Mouse (Mus musculus) hindbrain, embryonic 11.5 days (tissue): ENCODE results near the gene Nfix. TPM values are rescaled to one million over a fixed set of nuclear protein-coding genes. Genes with fewer than 3 reads are reported as not detected.

Experiments used
- ATAC-seq: fragments of 200-750 bp; cut with Nextera tagmentation; 2 replicates; pipeline ENCODE4 v1.8.0; 2017; ENCODE audit warnings: mild to moderate bottlenecking, moderate TSS enrichment, moderate library complexity; ENCODE audit not compliant: low FRiP score
- DNase-seq: peaks from one replicate; pipeline ENCODE4 v3.0.0-alpha.2; 2015; ENCODE audit warnings: low spot score
- H3K27ac ChIP-seq: fragments of 300-500 bp; sonication (generic); 2 replicates; pipeline ENCODE4 v1.5.1; 2014; ENCODE audit warnings: mild to moderate bottlenecking, low read depth, low read length
- H3K27me3 ChIP-seq: fragments of 300-500 bp; sonication (generic); 2 replicates; pipeline ENCODE4 v1.6.1; 2014; ENCODE audit warnings: mild to moderate bottlenecking, low read length, moderate library complexity, mixed read lengths; ENCODE audit not compliant: control insufficient read depth, insufficient read depth
- H3K36me3 ChIP-seq: fragments of 300-500 bp; sonication (generic); 2 replicates; pipeline ENCODE4 v1.6.1; 2014; ENCODE audit warnings: mild to moderate bottlenecking, low read length, moderate library complexity, mixed read lengths; ENCODE audit not compliant: control insufficient read depth, insufficient read depth
- H3K4me1 ChIP-seq: fragments of 300-500 bp; sonication (generic); replicated peaks from 2 replicates; pipeline ENCODE4 v1.6.1; 2014; ENCODE audit warnings: low read length, mixed read lengths; ENCODE audit not compliant: control insufficient read depth, insufficient read depth
- H3K4me2 ChIP-seq: fragments of 300-500 bp; sonication (generic); replicated peaks from 2 replicates; pipeline ENCODE4 v1.6.1; 2014; ENCODE audit warnings: mild to moderate bottlenecking, low read depth, low read length
- H3K4me3 ChIP-seq: fragments of 300-500 bp; sonication (generic); 2 replicates; pipeline ENCODE4 v1.5.1; 2014; ENCODE audit warnings: low read depth, low read length
- H3K9ac ChIP-seq: fragments of 300-500 bp; sonication (generic); 2 replicates; pipeline ENCODE4 v1.6.1; 2014; ENCODE audit warnings: low read depth, low read length
- H3K9me3 ChIP-seq: fragments of 300-500 bp; sonication (generic); 2 replicates; pipeline ENCODE4 v1.6.1; 2016; ENCODE audit warnings: low read length; ENCODE audit not compliant: control insufficient read depth
- WGBS: fragments of 180-500 bp; shearing (Covaris S2); extraction: QIAGEN DNeasy Blood & Tissue Kit; methylation state at CpG from one replicate; pipeline ENCODE4 v1.1.7; 2014; 5-methylcytosine and 5-hydroxymethylcytosine counted together
- polyA plus RNA-seq: library from polyadenylated mRNA; unstranded; fragments of >200 nt; fragmentation: Nextera tagmentation; extraction: Ambion mirVana; gene quantifications from 2 replicates; pipeline ENCODE4 v1.2.1, GENCODE M21; 2014

Gene Nfix
- 2.4 and 3.0 TPM in 2 replicates for polyA plus RNA-seq

DNA sequence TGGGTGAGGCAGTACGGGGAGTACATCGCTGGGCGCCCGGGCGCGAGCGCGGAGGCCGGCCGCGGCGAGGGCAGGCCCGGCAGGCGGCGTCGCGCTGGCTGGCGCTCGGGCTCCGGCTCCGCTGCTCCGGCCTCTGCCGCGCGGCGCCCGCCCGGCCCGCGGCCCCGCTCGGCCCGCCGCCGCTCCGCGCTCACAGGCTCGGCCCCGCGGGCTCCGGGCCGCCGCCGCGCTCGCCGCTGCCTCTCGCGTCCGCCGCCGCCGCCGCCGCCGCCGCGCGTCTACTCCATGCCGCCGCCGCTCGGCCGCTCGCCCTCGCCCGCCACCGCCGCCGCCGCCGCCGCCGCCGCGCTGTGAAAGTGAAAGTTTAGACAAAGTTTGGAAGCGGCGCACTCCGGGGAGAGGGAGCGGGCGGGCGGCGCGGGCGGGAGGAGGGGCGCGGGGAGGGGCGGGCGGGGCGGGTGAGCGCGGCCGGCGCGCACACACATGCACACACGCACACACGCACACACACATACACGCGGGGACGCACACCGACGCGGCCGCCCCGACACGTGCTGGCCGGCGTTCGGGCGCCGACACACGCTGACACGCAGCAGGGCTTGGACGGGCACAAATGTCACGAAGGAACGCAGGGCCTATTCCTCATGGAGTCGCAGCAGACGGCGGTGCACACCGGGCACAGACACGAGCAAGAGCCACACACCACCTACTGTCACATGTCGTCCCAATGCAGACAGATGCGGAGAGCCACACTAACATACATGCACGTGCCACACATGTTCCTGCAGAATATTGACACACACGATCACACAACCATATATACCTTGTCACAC is at the start of gene Nfix:
Nfix (minus strand) TSS at position 346 of the 833 bp plus-strand sequence.
- H3K4me2 ChIP-seq: peak within 1 kb of the TSS; percentile 77
- peak within 1 kb of the TSS; percentile 78 for H3K9ac ChIP-seq
- WGBS: 1% methylated on average over 32 of the region's 125 CpGs
- H3K36me3 ChIP-seq: no peaks in the 10 kb centered on the region
- H3K4me1 ChIP-seq: peaks cover 8% of the 10 kb centered on the region
- peak; percentile 25; the same call in 1 of the 2 replicates for ATAC-seq
- H3K9me3 ChIP-seq: no peaks in the 10 kb centered on the region
- H3K27ac ChIP-seq: no peak within 1 kb of the TSS
- peaks cover 92% of the 10 kb centered on the region for H3K27me3 ChIP-seq
- H3K4me3 ChIP-seq: peak within 1 kb of the TSS; percentile 47
- DNase-seq: peak; percentile 64

GRCm38 (mm10) chr8:84847684-84848435 is 47.7 kb upstream of the Nfix start:
- WGBS: 46% methylated on average over 6 of the region's 6 CpGs
- no peaks in the 10 kb centered on the region for H3K27me3 ChIP-seq
- peak overlapping the region; percentile 65 for H3K4me2 ChIP-seq
- H3K4me1 ChIP-seq: peaks cover 7% of the 10 kb centered on the region; the same call in 1 of the 2 replicates
- peak overlapping the region; percentile 76; the same call in 1 of the 2 replicates for H3K27ac ChIP-seq
- 0 out of 2 replicates have a peak overlapping the region, but pooled peaks have one; percentile 17 for H3K9ac ChIP-seq
- no peak for ATAC-seq
- no peak for DNase-seq
- H3K9me3 ChIP-seq: no peaks in the 10 kb centered on the region
- H3K36me3 ChIP-seq: peaks cover 18% of the 10 kb centered on the region
- peak overlapping the region; percentile 96 for H3K4me3 ChIP-seq

GRCm38 (mm10) chr8:84846722-84847572 is 46.8 kb upstream of the Nfix start, which contains the start of gene Calr:
Gene Calr (minus strand): TSS chr8:84846934.
- Histone ChIP-seq H3K27ac (peak within 1 kb of the TSS; percentile 80), H3K4me1 (peaks cover 7% of the 10 kb centered on the region; the same call in 1 of the 2 replicates), H3K9ac (peak within 1 kb of the TSS; percentile 99), H3K36me3 (peaks cover 27% of the 10 kb centered on the region), H3K4me2 (peak within 1 kb of the TSS; percentile 74), H3K9me3 (no peaks in the 10 kb centered on the region), H3K4me3 (peak within 1 kb of the TSS; percentile 96), H3K27me3 (no peaks in the 10 kb centered on the region)
- DNase-seq: peak; percentile 99
- ATAC-seq: peak; percentile 99
- under 1% methylated on average over 54 of the region's 55 CpGs for WGBS

- peaks cover 7% of the 10 kb centered on the region; the same call in 1 of the 2 replicates for H3K4me1 ChIP-seq
- H3K4me3 ChIP-seq: peak overlapping the region; percentile 96
- peaks cover 28% of the 10 kb centered on the region for H3K36me3 ChIP-seq
- peak overlapping the region; percentile 74 for H3K4me2 ChIP-seq
- ATAC-seq (peak; percentile 46), DNase-seq (peak; percentile 66)
- WGBS: under 1% methylated on average over 30 of the region's 30 CpGs
- H3K27me3 ChIP-seq: no peaks in the 10 kb centered on the region
- no peaks in the 10 kb centered on the region for H3K9me3 ChIP-seq
- peak overlapping the region; percentile 99 for H3K9ac ChIP-seq
- H3K27ac ChIP-seq: peak overlapping the region; percentile 80
Observed at GRCm38 (mm10) chr8:84846094-84846721, 46.1 kb upstream of the Nfix start.

- 15% methylated on average over 12 of the region's 12 CpGs for WGBS
- ATAC-seq (no peak), DNase-seq (peak; percentile 60)
- H3K9me3 ChIP-seq: no peaks in the 10 kb centered on the region
- H3K27ac ChIP-seq: 0 out of 2 replicates have a peak overlapping the region, but pooled peaks have one; percentile 80
- peaks cover 28% of the 10 kb centered on the region for H3K36me3 ChIP-seq
- H3K9ac ChIP-seq: peak overlapping the region; percentile 99
- peak overlapping the region; percentile 74 for H3K4me2 ChIP-seq
- H3K4me1 ChIP-seq: peaks cover 7% of the 10 kb centered on the region; the same call in 1 of the 2 replicates
- H3K4me3 ChIP-seq: peak overlapping the region; percentile 96
- no peaks in the 10 kb centered on the region for H3K27me3 ChIP-seq
Observed at GRCm38 (mm10) chr8:84845355-84846093, 45.4 kb upstream of the Nfix start.

DNA sequence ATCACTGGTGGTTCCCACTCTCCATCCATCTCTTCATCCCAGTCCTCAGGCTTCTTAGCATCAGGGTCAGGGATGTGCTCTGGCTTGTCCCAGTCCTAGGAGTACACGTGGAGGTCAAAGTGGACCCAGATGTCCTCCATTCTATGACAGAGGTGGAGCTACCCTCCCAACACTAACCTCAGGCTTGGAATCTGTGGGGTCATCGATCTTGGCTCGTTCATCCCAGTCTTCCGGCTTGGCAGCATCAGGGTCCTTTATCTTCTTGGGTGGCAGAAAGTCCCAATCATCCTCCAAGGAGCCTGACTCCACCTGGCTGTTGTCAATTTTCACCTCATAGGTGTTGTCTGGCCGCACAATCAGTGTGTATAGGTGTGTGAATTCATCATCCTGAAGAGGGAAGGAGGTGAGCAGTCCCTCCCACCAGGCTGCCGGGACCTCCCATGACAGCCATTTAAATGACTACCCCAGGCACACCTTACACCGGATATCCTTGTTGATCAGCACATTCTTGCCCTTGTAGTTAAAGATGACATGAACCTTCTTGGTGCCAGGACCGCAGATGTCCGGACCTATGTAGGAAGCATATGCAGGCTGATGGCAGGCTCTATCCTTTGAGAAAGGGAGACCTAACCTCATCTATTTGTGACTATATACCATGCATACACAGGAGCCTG is 44.4 kb upstream of the Nfix start:
- Histone ChIP-seq H3K36me3 (peaks cover 28% of the 10 kb centered on the region), H3K4me2 (peak overlapping the region; percentile 74), H3K4me3 (peak overlapping the region; percentile 96), H3K4me1 (peaks cover 8% of the 10 kb centered on the region), H3K9me3 (no peaks in the 10 kb centered on the region), H3K27ac (no peak overlapping the region), H3K9ac (peak overlapping the region; percentile 99; the same call in 1 of the 2 replicates), H3K27me3 (no peaks in the 10 kb centered on the region)
- ATAC-seq: no peak
- DNase-seq: no peak
- 93% methylated on average over 9 of the region's 9 CpGs for WGBS

DNA sequence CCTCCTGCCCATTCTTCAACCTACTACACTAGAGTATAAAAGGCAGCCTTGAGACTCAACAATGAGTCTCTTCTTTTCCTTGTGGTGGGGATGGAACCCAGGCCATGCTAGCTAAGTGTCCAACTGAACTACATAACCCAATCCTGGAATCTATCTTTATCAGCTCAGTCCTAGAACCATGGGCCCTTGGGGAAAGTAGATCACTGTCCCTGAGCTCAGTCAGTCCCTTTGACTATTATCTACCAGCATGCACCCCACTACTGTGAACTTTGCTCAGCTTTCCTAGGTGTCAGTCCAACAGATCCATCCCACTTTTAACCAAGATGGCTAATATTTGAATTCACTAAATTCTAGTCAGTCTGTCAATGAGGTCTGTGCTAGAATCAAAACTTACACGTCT is 41.4 kb upstream of the Nfix start:
- Histone ChIP-seq H3K9me3 (no peaks in the 10 kb centered on the region), H3K27ac (no peak overlapping the region), H3K9ac (no peak overlapping the region), H3K27me3 (no peaks in the 10 kb centered on the region), H3K4me3 (no peak overlapping the region), H3K4me2 (no peak overlapping the region), H3K4me1 (peaks cover 12% of the 10 kb centered on the region), H3K36me3 (peaks cover 43% of the 10 kb centered on the region)
- no peak for DNase-seq
- ATAC-seq: no peak
- 90% methylated on average over 1 of the region's 1 CpGs for WGBS
